Mouse (Mus musculus) thymus, postnatal 36 days (tissue): Measurements from ENCODE around the gene Trio.
A peak's percentile ranks its signal among the peaks of the same experiment; 100 is the strongest.

ENCODE experiments used
- DNase-seq, 2 experiments: peaks; one replicate each; pipeline ENCODE4 v3.0.0; 2022; ENCODE audit warnings: mixed read lengths in 2 of 2

The Trio gene

DNA sequence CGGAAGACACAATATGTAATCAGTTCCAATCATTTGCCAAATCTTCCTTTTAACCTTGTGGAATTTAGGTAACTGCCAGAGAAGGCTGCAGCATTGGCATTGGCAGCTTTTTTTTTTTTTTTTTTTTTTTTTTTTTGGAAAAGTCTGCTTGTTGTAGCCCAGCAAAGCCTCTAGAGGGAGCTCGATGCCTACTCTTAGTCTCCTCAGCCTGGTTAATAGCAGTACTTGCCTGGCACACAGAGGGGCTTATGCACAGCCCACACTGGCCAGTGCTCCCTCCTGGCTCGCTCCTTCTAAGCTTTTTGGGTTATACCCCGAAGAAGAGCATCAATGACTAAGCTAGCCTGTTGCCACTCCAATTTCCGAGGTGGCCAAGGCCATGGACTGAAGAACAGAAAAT lies 106.1 kb downstream of the Trio start:
- peak; percentile 36 to 40 for DNase-seq

DNA sequence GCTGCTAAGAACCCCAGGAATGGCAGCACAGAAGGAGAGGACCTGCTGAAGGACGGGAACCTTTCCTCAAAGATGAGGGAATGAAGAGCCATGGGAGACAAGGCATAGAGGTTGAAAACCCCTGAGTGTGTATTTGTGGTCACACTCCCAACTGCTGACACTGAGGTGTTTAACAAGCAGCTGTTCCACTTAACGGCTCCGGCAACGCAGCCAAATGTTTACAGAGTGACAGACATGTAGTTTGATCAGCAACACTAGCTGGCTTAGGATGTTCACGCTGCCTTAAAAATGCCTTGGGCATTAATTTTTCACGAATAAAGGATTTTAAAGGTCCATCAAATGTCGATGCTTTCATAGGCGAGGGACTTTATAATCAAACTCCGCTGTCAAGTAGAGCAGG lies 106.8 kb downstream of the Trio start:
- DNase-seq = no peak

DNA sequence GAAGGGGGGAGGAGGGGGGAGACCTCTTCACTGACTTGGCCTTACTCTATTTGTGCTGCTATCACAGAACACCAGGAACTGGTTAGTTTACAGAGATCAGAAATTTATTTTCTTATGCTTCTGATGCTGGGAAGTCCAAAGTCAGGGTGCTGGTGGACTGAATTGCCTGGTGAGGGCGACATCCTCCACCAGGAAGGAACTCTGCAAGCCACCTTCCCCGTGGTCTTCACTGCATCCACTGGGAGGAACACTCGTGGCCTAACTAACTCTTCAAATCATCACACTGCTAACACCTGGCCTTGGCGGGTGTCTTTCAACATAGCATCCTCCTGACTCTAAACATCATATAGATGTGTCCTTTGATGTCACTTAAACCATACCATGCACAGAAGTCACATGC lies 109.4 kb downstream of the Trio start:
- no peak for DNase-seq

DNA sequence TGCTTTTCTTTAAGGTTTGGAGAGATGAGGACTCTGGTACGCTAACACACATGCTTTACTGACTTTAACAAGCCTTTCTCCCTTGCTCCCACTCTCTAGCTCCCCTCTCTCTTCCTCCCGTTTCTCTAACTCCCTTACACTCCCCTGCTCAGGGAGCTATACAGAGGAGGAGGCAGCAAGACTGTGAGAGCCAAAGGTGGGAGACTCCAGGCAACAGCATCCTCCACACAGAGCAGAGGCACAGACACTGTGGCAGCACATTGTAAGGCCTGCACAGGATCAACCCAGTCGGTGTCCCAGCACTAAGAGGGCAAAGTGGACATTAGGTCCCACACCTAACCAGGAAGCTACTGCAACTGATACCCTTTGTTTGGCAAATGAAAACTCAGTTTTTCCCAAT lies 112.6 kb downstream of the Trio start:
- DNase-seq = no peak

DNA sequence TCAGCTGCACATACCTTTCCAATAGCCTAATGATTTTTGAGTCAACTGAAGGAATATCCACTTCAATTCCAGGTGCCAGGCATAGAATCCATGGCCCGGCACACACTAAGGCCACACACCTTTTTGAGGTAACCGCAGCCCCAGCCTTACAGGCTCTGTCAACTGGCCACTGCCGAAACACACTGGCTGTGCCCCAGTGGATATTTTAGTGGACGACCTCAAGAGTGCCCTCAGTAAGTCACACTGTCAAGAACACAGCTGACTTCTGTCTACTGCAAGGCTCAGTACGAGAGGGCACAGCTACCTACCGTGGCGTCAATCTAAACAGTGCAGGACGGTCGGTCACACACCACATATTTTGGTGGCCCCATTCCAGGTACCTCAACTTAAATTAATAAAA lies 114.5 kb downstream of the Trio start:
- DNase-seq = no peak

DNA sequence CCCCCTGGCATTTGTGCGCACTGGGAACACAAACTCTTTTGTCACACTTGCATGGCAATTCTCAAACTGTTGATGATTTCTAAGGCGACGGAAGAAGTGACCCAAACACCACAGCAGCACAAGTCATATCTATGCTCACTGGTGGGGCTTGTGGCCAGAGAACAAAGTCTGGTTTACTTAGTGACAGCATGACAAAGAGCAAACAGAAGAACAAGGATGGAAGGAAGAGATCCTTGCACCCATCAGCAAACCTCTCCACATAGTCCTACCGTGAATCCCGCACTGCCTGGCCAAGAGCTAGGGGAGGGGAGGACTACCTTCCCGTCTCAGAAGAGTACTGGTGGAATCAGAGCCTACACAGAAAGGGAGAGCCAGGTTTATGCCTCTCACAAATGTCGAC lies 115.5 kb downstream of the Trio start:
- no peak for DNase-seq

DNA sequence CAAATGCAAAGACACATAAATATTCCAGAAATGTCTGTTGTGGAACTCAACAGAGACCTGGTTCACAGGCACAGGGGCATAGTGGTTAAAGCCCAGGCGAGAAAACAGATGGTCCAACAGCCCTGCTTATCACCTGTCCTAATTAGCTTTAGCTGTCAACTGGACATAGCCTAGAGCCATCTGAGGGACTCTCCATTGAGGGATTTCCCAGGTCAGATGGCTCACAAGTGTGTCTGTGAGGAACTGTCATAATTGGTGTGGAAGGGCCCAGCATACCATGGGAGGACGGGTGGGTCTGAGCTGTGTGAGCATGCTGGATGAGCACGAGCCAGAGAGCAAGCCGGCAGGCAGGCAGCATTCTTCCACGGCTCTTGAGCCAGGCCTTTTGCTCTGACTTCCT lies 118.0 kb downstream of the Trio start:
- no peak for DNase-seq

DNA sequence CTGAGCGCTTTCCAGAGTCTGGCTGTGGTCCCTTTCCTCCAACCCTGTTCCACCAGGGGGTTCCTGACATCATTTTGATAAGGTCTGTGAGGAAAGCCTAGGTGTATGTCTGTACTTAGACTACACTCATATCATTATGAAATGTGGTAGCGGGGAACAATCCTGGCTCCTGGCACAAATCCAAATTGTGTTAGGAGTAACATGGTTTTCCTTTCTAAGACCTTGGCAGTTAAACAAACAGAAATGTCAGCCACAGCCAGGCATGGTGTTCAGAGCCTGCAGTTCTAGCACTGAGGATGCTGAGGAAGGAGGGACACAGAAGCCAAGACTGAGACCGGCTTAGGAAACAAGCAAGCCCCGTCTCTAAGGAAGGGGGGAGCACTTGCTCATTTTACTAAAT lies 119.2 kb downstream of the Trio start:
- DNase-seq = no peak

DNA sequence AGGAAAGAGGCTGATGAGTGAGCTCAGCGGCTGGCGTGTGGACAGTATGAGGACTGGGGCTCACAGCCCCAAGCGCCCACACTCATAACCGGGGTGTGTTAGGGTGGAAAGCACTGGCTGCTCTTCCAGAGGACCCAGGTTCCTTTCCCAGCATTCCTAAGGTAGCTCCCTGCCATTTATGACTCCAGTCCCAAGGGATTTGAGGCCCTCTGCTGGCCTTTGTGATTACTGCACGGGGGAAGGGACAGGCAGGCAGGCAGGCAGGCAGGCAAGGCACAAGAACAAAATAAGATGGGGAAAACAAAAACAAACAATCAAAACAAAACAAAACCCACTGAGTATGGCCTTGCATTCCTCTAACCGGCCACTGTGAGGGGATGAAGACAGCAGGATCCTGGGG lies 120.3 kb downstream of the Trio start:
- no peak for DNase-seq

DNA sequence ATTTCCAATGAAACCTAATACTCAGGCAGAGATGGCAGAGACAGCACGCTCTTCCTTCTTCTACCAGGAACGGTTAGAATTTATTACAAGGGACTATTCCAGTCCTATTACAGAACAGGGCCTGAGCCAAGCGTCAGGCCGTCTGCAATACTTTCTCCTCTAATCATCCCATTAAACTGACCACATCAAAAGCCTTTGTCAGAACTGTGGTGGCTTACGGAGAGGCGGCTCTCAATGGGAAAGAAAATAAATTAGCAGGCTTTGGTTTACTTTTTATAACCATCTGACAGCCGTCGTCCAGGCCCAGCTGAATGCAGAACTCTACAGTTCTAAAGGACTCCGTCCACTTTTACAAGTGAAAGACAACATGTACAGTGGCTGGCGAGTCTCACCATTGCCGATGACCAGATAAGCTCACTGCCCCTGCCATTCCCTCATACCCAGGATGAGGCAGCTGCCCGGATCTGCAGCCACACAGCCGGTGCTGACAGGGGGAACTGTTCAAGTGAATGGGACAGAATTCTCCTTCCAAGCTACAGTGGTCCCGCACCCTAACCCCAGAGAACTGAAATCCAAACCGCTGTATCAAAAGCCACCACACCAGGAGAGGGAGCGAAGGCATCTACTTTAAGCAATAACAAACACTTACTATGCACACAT lies 121.2 kb downstream of the Trio start:
- no peak for DNase-seq

DNA sequence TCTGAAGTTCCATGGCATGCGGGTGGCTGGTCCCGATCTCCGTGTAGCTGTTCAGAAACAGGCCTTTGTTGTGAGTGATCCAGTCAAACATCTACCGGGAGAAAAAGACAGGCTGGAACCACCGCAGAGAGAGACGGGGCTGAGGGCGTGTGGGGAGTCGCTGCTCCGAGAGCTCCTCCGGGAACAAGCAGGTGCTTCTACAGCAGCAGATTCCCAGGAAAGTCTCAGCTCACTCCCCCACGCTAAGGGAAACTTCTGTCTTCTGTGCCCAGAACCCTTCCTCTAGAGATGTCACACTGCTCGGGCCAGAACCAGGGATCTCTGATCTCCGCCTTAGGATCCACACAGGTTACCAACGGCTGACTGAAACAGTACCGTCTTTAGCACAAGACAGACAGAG lies 124.4 kb downstream of the Trio start:
- DNase-seq = no peak

DNA sequence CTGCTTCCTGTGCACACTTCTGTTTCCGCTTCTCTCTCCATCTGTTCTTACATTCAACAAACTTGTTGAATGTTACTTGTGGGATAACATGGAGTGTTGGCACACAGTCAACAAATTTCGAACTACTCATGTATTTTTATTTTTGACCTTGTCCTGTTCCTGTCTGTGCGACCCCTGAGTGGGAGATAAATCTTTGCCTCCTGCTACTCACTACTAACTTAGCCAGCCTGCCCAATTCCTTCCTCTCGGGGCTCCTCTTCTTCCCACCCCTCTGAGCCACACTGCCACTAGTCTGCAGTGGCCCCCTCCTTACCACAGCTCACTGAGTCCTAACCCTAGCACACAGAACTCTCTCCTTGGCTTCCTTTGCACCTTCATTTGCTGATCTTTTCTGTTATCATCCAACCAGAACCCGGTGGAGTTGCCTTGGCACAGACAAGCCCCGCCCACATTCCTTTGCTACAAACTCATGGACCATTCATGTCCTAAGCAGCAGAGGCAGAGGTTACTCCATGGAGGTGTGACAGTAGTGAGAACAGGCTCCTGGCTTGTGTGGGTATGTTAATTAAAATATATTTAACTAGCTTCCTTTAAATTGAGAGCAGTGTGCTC lies 126.7 kb downstream of the Trio start:
- DNase-seq = no peak

DNA sequence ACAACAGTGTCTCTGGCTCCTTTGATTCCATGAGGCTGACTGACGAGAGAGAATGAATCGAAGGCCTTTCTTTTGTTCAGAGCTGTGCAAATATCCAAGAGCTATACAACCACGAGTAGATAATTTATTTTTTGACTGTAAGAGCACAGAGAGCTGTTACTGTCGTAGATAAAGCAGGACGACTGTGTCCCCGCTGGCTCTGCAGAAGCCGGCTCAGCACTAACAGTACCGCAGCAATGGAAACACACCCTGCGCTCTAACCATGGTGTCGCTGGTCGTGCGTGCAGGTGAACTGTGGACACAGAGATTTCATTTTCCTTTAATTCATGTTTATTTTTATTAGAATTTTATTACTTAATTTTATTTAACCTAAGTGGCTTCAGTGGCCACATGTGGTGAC lies 131.5 kb downstream of the Trio start:
- DNase-seq = no peak

DNA sequence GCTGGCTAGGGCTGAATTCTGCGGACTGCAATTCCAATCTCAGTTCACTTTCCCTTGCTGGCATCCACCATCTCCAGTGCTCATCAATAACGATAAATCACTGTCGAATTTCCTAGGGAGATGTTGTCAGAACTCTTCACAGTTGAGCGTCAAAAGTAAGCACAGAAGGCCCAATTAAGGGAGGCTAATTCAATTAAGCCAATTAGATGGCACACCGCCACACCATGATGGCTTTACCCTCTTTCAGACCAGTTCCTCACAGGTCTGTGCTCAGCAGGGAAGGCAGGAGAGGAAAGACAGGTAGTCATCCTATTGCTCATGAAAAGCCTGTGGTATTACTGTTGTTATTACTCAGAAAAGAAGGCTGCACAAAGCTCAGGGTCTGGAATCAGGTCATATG lies 133.6 kb downstream of the Trio start:
- DNase-seq = no peak

DNA sequence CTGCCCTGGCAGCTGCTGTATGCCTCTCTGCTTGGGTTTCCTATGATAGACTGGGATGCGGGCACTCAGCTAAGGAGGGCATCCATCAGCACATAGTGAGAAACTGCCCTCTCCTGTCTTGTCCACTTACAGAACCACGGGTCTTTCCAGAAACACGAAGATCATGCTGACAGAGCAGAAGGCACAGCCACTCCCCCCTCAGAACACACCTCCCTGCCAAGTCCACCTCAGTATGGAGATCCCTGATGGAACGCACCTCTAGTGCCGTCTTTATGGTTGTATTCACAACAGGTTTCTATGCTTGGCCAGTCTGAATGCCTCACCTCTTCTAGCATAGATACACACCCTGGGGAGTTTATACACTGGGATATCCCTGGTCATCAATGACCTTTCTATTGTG lies 135.0 kb downstream of the Trio start:
- DNase-seq = no peak

DNA sequence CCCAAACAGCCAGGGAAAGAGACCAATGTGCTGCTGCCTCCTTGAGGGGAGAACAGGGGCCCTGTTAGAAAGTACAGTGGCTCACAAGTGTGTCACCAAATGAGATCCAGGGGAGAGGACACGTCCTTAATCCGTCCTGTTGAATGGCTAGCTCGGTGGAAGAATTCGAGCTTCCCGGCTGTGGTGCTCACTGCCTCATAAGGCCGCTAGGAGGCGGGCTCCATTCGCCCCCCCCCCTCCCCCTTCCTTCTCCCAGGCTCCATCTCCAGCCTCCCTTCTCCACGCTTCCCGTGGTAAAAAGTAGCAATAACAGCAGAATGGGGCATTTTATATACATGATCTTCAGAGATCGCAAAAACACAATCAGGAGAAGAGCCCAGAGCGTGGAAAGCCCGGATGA lies 137.5 kb downstream of the Trio start:
- no peak for DNase-seq

DNA sequence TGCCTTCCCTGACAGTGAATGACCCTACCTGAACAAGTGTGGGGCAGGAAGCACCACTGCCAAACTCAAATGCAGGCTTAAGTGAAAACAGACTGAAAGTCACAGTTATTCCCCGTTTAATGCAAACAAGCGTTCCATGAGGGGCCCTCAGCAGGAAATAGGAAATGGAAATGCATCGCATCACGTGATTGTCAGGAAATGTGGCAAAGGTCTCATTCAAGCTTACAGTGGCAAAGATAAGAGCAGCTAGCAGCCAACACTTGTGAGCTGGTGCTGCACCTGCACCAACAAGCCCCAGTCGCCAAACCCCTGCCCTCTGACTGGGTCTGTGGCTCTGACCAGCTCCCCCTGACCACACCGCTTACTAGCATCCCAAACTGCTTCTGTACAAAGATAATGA lies 138.7 kb downstream of the Trio start:
- DNase-seq = peak in 1 of 2 experiments; percentile 16

DNA sequence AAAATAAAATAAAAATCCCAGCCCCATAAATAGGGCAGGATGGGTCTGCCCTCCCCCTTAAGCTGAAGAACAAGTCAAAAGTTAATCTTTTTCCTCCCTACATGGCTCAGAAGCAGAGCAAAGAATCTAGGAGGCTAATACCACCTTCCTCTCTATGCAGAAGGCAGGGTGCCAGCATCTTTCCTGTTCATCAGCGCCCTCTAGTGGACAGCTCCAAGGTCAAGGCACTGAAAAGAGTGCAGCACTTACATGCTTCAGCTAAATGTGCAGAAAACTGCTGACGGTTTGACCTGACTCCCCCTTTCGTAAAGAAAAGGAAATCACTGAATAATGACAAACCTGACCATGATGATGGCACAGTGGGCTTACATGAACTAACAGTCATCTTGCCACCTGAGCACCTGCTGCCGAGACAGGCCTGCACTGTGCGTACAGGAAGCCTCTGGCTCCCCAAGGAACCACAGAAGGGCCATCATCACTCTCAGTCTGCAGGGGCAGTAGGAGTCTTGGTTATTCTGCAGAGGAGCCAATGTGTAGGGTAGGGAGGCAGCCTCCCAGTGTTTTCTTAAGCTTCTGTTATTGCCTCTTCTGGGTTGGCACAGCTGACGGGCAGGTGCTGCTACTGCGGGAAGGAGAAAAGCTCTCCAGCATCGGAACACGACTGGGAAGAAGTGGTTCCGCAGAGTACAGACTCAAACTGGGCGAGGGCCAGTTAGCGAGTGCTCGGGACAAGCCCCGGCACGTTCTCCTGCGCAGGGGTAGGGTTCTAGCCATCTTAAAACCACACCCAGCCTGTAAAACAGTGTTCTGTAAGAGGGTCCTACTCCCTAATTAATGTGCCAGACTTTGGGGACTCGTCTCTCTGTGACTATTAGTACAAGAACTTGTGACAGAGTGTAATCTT lies 141.0 kb downstream of the Trio start:
- peak; percentile 71 to 77 for DNase-seq

DNA sequence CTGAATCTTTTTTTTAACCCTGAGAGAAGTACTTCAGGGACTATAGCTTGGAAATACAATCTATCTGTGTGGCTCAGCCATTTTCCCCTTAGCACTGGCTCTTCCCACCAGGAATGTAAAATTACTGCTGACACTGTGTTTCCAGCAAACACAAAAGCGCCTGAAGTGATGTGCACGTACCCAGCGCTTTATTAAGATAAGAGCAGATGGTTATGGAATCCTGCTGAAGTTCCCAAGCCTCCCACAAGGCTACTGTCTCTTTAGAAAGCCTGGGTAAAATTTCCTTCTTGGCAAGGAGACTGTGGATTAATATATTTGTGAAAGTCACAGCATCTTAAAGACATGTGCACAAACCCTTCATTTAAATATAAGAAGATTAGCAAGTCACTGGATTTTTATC lies 141.8 kb downstream of the Trio start:
- no peak for DNase-seq

DNA sequence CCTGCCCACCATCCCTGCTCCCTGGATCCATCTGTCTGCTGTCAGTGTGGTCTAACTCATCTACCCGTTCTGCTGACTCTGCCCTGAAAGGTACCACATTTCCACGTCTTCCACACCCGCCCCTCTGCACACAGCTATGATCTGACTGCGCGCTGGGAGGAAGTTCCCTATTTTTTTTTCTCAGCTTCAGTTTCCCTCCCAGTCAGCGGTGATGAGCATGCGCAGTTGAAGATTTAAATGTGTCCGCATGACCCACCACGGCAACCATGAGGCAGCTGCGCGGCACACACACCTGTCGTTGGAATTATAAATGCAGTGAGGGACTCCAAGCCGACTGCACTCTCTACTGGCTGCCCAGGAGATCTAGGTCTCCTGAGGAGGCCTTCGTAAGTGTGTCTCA lies 142.8 kb downstream of the Trio start:
- peak; percentile 18 to 47 for DNase-seq

DNA sequence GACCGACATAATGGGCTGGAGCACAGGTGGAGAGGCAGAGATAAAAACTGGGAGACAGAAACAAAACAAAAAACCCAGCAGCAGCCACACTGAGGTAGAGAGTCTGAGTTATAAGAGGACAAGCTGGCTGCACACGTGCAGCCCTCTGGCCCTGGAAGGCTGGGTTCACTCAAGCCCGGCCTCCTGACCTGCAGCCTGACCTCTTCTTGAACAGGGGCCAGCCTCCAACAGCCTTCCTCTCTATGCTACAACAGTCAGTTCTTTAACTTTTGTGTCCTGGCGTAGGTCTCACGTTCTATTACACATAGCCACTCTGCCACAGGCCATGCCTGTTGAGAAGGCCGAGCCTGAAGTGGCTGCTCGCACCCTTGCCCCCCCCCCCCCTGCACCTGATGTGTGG lies 147.8 kb downstream of the Trio start:
- DNase-seq = no peak

DNA sequence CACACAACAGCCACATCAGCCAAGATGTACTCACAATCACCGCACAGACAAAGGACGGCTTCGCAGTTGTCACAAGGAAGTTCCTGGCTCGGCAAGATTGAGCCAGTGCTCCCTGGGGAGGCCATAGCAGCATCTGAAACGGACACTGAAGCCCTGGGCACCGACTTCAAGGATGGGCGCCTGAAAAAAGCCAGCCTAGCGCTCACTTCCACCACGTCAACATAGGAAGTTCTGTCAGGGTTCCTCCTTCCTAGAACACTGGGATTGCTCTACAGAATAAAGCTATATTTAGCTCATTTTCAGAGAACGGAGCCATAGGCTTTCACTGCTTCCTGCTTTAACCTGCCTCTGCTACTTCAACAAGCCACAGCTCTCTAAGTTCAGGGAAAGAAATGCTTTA lies 149.3 kb downstream of the Trio start:
- DNase-seq = no peak

DNA sequence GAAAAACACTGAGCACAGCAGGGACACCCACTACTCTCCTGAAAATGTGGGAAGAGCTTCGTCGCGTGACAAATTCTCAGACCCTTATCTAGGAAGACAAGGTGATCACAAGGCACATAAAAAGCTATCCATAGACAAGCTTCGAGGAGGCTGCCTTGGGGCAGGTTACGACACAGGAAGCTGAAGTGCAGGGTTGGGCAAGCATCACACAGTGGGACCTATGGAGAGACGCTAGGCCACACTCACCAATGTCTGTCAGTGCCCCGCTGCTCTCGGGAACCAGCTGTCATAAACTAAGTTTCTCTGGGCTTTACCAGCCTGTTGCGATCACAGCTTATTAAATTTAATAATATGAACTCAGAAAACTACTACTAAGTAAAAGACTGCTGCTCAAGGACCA lies 149.9 kb downstream of the Trio start:
- DNase-seq = no peak

DNA sequence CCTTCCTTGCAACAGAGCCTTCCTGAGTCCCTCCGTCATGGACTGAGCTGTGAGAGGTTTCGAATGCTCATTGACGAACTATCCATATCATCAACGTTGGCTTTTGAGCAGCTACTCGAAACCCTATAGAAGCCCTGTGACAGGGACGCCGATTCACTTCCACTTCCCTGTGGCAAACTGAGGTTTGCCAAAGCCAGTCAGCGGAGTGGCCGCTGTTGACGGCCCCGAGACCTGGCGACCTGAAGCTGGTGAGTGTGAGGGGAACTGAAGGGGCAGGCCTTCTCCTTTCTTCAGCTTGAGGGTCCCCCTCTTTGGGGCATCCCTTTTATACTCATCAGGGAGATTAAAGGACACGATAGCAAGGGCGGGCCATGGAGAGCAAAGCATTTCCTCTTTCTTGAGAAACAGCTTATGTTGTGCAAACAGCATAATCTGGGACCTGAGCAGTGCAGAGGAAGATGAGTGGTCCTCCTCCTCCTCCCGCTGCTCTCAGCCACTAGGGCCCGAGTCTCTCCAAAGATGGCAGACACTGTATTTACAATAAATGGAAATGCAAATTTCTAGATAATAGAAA lies 151.8 kb downstream of the Trio start:
- no peak for DNase-seq
